Mouse (Mus musculus) cerebellum, adult 2 months (tissue): Measurements from ENCODE around the gene Cog5.
A peak's percentile ranks its signal among the peaks of the same experiment; 100 is the strongest.

Experiments used
- CTCF ChIP-seq: fragments of 200-500 bp; IDR thresholded peaks from 2 replicates; pipeline ENCODE4 v1.5.1; 2011; ENCODE audit warnings: low read depth, mild to moderate bottlenecking, control low read depth, low read length, moderate library complexity, borderline replicate concordance; ENCODE audit not compliant: insufficient read depth
- POLR2A ChIP-seq: fragments of 200-500 bp; IDR thresholded peaks from 2 replicates; pipeline ENCODE4 v1.6.1; 2011; ENCODE audit warnings: low read length, control low read depth, borderline replicate concordance; ENCODE audit not compliant: insufficient read depth

DNA sequence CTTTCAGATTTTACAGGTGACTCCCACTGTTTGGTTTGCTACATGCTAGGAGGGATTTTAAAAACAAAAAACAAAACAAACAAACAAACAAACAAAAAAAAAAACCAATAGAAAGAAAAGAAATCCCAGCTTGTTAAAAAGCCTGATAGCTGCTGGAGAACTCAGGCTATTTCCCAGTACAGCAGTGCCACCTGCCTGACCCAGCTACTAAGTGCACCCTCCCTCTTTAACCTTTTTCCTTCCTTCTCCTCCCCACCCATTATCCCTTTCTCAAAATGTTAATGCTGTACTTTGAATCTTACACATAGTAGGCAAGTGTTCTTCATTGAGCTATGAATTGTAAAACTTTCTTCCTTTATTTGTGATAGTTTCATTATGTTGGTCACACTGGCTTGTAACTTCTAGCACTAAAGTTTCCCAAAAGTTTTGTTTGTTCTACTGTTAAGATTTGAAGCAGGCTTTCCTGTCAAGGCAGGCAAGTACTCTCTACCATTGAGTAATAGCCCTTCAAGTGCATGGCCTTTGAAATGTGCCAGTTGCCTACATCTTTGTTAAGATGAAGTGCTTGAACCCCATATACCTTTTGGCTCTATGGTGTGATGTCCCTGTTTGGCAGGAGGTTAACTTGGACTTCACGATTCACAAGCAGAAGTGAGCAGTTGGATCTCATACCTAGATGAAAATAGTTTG is 65.1 kb downstream of the Cog5 start:
- TF ChIP-seq CTCF, result peak; percentile 68
- TF ChIP-seq POLR2A, result no peak
